Mouse (Mus musculus) embryonic facial prominence, embryonic 14.5 days (tissue): Measurements from ENCODE around the gene Gm42669. TPM values are rescaled to one million over a fixed set of nuclear protein-coding genes. Genes with fewer than 3 reads are reported as not detected.
A peak's percentile ranks its signal among the peaks of the same experiment; 100 is the strongest.

Source experiments
- ATAC-seq: fragments of 200-750 bp; cut with Nextera tagmentation; 2 replicates; pipeline ENCODE4 v1.8.0; 2017; ENCODE audit warnings: low read depth, moderate number of reproducible peaks, moderate TSS enrichment
- DNase-seq: peaks from one replicate; pipeline ENCODE4 v3.0.0-alpha.2; 2015; ENCODE audit warnings: low spot score
- H3K27ac ChIP-seq: fragments of 300-500 bp; sonication (generic); replicated peaks from 2 replicates; pipeline ENCODE4 v1.5.1; 2014; ENCODE audit warnings: low read depth, mild to moderate bottlenecking, low read length, moderate library complexity
- H3K27me3 ChIP-seq: fragments of 300-500 bp; sonication (generic); replicated peaks from 2 replicates; pipeline ENCODE4 v1.6.1; 2014; ENCODE audit warnings: low read length; ENCODE audit not compliant: control insufficient read depth, insufficient read depth
- H3K36me3 ChIP-seq: fragments of 300-500 bp; sonication (generic); 2 replicates; pipeline ENCODE4 v1.6.1; 2014; ENCODE audit warnings: low read length, mixed read lengths; ENCODE audit not compliant: control insufficient read depth, insufficient read depth
- H3K4me1 ChIP-seq: fragments of 300-500 bp; sonication (generic); 2 replicates; pipeline ENCODE4 v1.6.1; 2014; ENCODE audit warnings: antibody characterized with exemption, low read length; ENCODE audit not compliant: control insufficient read depth, insufficient read depth
- H3K4me2 ChIP-seq: fragments of 300-500 bp; sonication (generic); 2 replicates; pipeline ENCODE4 v1.6.1; 2014; ENCODE audit warnings: low read depth, mild to moderate bottlenecking, low read length, moderate library complexity, mixed read lengths
- H3K4me3 ChIP-seq: fragments of 300-500 bp; sonication (generic); 2 replicates; pipeline ENCODE4 v1.5.1; 2014; ENCODE audit warnings: low read depth, mild to moderate bottlenecking, low read length
- H3K9ac ChIP-seq: fragments of 300-500 bp; sonication (generic); 2 replicates; pipeline ENCODE4 v1.6.1; 2014; ENCODE audit warnings: low read depth, mild to moderate bottlenecking, low read length, moderate library complexity, mixed read lengths
- H3K9me3 ChIP-seq: fragments of 300-500 bp; sonication (generic); 2 replicates; pipeline ENCODE4 v1.6.1; 2016; ENCODE audit warnings: low read length; ENCODE audit not compliant: control insufficient read depth
- WGBS: fragments of 180-500 bp; shearing (Covaris S2); extraction: QIAGEN DNeasy Blood & Tissue Kit; methylation state at CpG from one replicate; pipeline ENCODE4 v1.1.7; 2014; 5-methylcytosine and 5-hydroxymethylcytosine counted together
- polyA plus RNA-seq: library from polyadenylated mRNA; unstranded; fragments of >200 nt; fragmentation: Nextera tagmentation; extraction: Ambion mirVana; gene quantifications from 2 replicates; pipeline ENCODE4 v1.2.1, GENCODE M21; 2014

The Gm42669 gene
- polyA plus RNA-seq, 1 experiment from 2014 or later: 0.32 TPM

DNA sequence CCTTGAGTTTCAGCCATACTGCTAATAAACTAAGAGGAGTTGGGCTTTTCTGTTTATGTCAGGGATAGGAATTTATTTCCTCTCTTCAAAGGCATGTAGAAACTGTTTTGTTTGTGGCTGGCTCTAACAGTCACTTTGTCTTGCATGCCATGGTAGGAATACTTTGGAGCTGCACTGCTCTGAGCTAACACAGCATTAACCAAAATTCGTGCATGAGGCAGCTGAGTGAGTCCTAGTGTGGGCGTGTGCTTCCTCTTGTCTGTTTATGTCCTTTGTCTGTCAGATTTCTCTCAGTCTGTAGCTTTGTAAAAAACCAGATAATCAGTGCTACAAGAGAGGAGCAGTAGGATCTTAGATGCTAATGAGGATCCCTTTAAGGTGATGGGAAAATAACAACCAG lies 3.9 kb downstream of the Gm42669 start:
- ATAC-seq (no peak), DNase-seq (no peak)
- Histone ChIP-seq H3K9me3 (no peaks in the 10 kb centered on the region), H3K4me3 (no peak overlapping the region), H3K36me3 (no peaks in the 10 kb centered on the region), H3K27ac (no peak overlapping the region), H3K4me2 (no peak overlapping the region), H3K4me1 (no peaks in the 10 kb centered on the region), H3K9ac (no peak overlapping the region), H3K27me3 (no peaks in the 10 kb centered on the region)
- 44% methylated on average over 2 of the region's 2 CpGs for WGBS

DNA sequence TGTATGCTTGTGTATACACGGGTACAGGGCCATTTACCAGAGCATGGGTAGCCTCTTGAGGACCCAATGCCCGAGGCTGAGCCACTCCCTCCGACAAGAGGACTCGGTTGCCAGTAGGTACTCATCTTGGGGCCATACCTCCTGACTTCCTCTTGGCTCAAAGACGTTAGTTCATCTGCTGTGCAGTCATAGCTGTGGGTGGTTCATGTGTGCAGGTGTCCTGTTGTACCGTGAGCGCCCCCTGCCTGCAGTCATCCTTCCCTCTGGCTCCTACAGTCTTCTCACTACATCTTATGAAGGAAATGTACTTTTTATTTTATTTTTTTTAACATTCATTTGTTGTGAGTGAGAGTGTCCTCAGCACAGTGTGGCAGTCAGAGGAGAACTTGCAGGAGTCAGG lies 6.2 kb downstream of the Gm42669 start:
- ATAC-seq (peak; percentile 55; the same call in 1 of the 2 replicates), DNase-seq (peak; percentile 66)
- WGBS: 50% methylated on average over 7 of the region's 7 CpGs

DNA sequence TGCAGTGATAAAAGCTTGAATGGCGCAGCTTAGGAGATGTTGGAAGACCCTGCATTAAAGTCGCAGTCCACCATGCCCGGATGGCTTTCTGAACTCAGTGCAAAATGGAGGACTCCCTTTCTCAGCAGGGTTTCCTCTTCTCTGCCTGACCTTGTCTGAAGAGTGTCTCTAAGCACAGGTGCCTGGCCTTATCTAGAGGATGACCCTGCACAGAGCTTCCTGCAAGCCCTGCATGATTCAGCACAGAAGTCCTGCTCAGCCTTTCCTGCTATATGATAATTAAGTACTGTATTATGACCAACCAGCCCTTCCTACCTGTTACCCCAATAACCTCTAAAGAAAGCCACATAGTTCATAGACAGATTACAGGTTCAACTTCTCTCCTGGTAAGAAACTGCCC lies 8.0 kb downstream of the Gm42669 start:
- DNase-seq: no peak
- Histone ChIP-seq H3K4me3 (no peak overlapping the region), H3K27ac (no peak overlapping the region), H3K9me3 (no peaks in the 10 kb centered on the region), H3K27me3 (no peaks in the 10 kb centered on the region), H3K36me3 (no peaks in the 10 kb centered on the region), H3K4me2 (no peak overlapping the region), H3K9ac (no peak overlapping the region), H3K4me1 (no peaks in the 10 kb centered on the region)
- no peak for ATAC-seq
- WGBS: 89% methylated on average over 3 of the region's 3 CpGs

More for the DNA sequence above, 6.2 kb downstream of the Gm42669 start:
- Histone ChIP-seq H3K27me3 (no peaks in the 10 kb centered on the region), H3K9me3 (no peaks in the 10 kb centered on the region), H3K4me1 (no peaks in the 10 kb centered on the region), H3K36me3 (no peaks in the 10 kb centered on the region), H3K4me3 (no peak overlapping the region), H3K27ac (no peak overlapping the region), H3K4me2 (no peak overlapping the region), H3K9ac (no peak overlapping the region)

DNA sequence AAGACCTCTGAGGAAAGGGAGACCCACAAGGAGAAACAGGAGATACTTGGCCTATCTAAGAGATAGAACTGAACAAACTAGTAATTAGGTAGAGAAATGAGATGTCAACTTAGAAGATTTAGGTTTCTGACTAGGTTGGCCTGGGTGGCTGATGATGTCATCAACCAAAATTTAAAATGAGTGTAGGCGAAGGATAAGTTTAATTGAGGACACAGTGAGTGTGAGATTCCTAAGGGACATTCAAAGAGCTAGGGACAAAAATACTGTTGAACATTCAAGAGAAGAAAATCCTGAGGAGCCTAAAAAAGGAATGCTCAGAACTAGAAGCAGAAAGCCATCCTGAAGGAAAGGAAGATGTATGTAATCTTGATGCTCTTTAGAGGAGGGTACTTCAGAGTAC lies 8.7 kb downstream of the Gm42669 start:
- WGBS: 97% methylated on average over 1 of the region's 1 CpGs
- no peaks in the 10 kb centered on the region for H3K4me1 ChIP-seq

DNA sequence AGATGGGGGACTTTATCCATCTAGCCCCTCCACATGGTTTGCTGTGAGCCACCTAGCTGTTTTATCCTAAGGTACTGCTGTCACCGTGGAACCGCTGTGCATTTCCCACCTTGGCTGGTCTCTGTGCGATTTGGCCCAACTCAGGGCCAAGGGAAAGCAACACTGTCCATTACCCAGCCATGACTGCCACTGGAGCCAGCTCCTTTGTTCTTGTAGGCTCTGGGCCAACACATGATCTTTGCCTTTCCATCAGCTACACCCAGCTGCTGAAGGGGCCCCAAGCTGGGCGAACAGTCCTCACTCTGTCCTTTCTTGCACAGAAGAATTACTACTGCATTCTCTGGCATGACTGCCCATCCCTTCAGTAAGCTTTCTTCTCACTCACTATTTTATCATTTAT lies 11.2 kb downstream of the Gm42669 start:
- DNase-seq (no peak), ATAC-seq (no peak)
- Histone ChIP-seq H3K4me1 (no peaks in the 10 kb centered on the region), H3K4me3 (no peak overlapping the region), H3K9me3 (no peaks in the 10 kb centered on the region), H3K9ac (no peak overlapping the region), H3K4me2 (no peak overlapping the region), H3K27ac (no peak overlapping the region), H3K36me3 (no peaks in the 10 kb centered on the region), H3K27me3 (no peaks in the 10 kb centered on the region)
- WGBS: 86% methylated on average over 3 of the region's 4 CpGs

More for the DNA sequence above, 8.7 kb downstream of the Gm42669 start:
- Histone ChIP-seq H3K27ac (no peak overlapping the region), H3K9ac (no peak overlapping the region), H3K36me3 (no peaks in the 10 kb centered on the region), H3K27me3 (no peaks in the 10 kb centered on the region), H3K4me3 (no peak overlapping the region), H3K9me3 (no peaks in the 10 kb centered on the region), H3K4me2 (no peak overlapping the region)
- no peak for DNase-seq
- no peak for ATAC-seq

DNA sequence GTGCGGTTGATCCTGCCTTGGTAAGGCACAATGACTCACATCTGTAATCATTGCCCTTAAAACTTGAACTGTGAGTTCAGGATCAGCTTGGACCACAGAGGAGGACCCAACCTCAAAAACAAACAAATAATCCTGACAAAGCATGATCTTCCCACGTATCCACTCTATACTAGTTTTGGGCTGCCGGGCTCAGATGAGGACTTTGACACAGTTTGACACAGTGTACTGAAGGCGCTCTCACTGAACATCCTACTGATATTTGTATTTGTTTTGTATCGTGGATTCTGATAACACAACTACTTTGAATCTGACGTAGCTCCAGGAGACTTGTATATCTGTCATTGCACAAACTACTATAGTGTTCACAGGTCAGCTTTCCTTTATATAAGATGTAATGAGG lies 14.0 kb downstream of the Gm42669 start:
- ATAC-seq (no peak), DNase-seq (no peak)
- H3K9ac ChIP-seq: no peak overlapping the region
- H3K4me2 ChIP-seq: no peak overlapping the region
- H3K27me3 ChIP-seq: no peaks in the 10 kb centered on the region
- H3K36me3 ChIP-seq: no peaks in the 10 kb centered on the region
- WGBS: 91% methylated on average over 6 of the region's 6 CpGs
- H3K27ac ChIP-seq: no peak overlapping the region
- no peaks in the 10 kb centered on the region for H3K4me1 ChIP-seq
- H3K4me3 ChIP-seq: no peak overlapping the region
- H3K9me3 ChIP-seq: no peaks in the 10 kb centered on the region

DNA sequence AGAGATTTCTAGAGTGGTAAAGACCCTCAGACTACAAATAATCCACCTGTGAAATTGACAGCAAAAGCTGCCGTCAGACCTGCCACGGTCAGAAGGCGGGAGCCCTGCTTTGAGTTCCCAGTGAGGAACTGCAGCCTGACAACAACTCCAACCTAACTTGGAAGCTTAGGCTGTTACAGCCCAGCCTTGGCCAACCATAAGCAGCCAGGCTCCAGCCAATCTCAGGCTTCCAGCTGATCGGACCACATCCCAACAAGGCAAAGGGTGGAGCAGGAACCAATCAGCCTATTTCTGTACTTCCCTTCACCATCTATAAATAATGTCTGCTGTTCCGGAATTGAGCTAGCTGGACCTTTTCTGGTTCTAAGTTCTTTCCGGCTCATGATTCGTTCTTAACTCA lies 14.5 kb downstream of the Gm42669 start:
- H3K27ac ChIP-seq: no peak overlapping the region
- no peaks in the 10 kb centered on the region for H3K36me3 ChIP-seq
- ATAC-seq (no peak), DNase-seq (no peak)
- no peaks in the 10 kb centered on the region for H3K27me3 ChIP-seq
- H3K4me2 ChIP-seq: no peak overlapping the region
- H3K4me1 ChIP-seq: no peaks in the 10 kb centered on the region
- H3K4me3 ChIP-seq: no peak overlapping the region
- H3K9me3 ChIP-seq: no peaks in the 10 kb centered on the region
- WGBS: 74% methylated on average over 7 of the region's 7 CpGs
- H3K9ac ChIP-seq: no peak overlapping the region

DNA sequence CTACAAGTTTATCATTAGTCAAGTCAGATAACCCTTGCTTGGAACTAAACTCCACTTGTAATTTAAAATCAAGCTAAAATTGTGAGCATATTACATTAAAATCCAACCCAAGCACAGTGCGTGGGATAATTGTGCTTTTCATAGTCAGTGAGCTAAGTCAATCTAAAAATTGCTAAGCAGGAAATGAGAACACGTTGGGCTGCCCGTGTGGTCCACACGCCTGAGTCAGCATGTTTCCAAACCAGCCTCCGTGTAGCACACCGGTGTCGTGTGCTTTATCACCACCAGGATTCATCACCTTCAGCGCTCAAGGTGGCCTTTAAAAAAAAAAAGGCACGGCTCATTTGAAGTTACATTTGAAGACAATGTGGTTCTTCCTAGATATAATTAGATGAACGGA lies 16.9 kb downstream of the Gm42669 start:
- no peaks in the 10 kb centered on the region for H3K4me1 ChIP-seq
- H3K27ac ChIP-seq: no peak overlapping the region
- no peak overlapping the region for H3K4me2 ChIP-seq
- H3K4me3 ChIP-seq: no peak overlapping the region
- no peak overlapping the region for H3K9ac ChIP-seq
- no peaks in the 10 kb centered on the region for H3K36me3 ChIP-seq
- ATAC-seq (no peak), DNase-seq (no peak)
- no peaks in the 10 kb centered on the region for H3K27me3 ChIP-seq
- WGBS: 70% methylated on average over 10 of the region's 10 CpGs
- H3K9me3 ChIP-seq: no peaks in the 10 kb centered on the region

DNA sequence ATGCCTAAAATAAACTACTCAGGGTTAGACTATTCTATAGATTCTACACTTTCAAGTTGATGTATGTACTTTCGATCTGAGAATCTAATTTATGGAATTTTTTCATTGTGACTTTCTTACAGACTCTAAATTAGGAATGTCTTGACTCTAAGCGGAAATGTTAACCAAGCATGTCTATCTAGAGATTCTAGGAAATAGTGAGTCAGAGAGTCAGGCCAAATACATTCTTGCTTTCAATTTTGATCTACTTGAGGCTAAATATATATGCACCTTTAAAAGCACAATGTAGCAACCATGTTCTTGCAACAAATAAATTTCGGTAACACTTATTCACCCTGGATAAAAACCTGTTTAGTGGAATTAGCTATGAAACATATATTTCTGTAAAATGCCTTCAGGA lies 21.4 kb downstream of the Gm42669 start:
- H3K27ac ChIP-seq: no peak overlapping the region
- no peak for DNase-seq
- no peaks in the 10 kb centered on the region for H3K36me3 ChIP-seq
- H3K9ac ChIP-seq: no peak overlapping the region
- no peaks in the 10 kb centered on the region for H3K27me3 ChIP-seq
- 87% methylated on average over 3 of the region's 3 CpGs for WGBS
- no peaks in the 10 kb centered on the region for H3K9me3 ChIP-seq
- ATAC-seq: no peak
- H3K4me3 ChIP-seq: no peak overlapping the region
- H3K4me2 ChIP-seq: no peak overlapping the region
- H3K4me1 ChIP-seq: no peaks in the 10 kb centered on the region
